In the genomic region with DNA sequence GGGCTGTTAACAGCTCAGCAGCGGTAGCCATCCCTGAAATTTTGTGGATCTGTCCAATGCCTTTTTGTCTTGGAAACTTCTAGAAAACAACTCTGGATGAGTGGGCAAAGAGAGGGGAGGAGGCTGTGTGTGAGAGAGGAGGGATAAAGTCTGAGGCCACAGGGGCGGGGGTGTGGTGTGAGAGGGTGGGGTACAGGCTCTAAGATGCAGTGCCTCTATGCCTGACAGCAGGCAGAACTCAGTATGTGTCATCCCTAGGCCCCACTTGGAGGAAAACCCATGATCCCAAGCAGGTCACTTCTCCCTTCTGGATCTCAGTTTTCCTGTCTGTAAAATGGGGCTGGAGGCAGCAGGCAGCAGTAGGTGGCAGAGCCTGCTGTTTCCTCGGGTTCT, we compare ENCODE assay signal across 11 mouse cellular contexts. TPM values are rescaled to one million over a fixed set of nuclear protein-coding genes. Genes with fewer than 3 reads are reported as not detected.
A peak's percentile ranks its signal among the peaks of the same experiment; 100 is the strongest.
DNase-seq lines count a peak whose midpoint lies in the region; ATAC-seq and TF ChIP-seq lines count a peak whose summit lies in the region.
"Had no signal": no experiment of that assay in that cellular context is flagged by ENCODE, and none has a peak within 500 bp of the region (broad histone marks: within the 10 kb centered on the region; RNA-seq: fewer than 3 reads in every experiment).

No protein-coding gene starts in this region.

- TF ChIP-seq POLR2A in cerebellum, adult 2 months (IDR thresholded peaks at IDR 0.05; ENCODE audit: borderline replicate concordance, insufficient read depth, low read length): no peak

- H3K27me3 ChIP-seq in cerebellum, adult 2 months (ENCODE audit: control insufficient read depth, insufficient read depth, low read length): no peaks in the 10 kb centered on the region
- peaks cover 6% of the 10 kb centered on the region for H3K27me3 ChIP-seq in limb, embryonic 13.5 days
- H3K27me3 ChIP-seq in limb, embryonic 10.5 days (ENCODE audit: low read depth, poor library complexity, severe bottlenecking): peaks cover 29% of the 10 kb centered on the region
- no peaks in the 10 kb centered on the region for H3K27me3 ChIP-seq in intestine, postnatal 0 days (replicated peaks; ENCODE audit: control insufficient read depth, insufficient read depth, low read length)
- H3K27me3 ChIP-seq in neural tube, embryonic 13.5 days: no peaks in the 10 kb centered on the region
- H3K27me3 ChIP-seq: Patski had no signal

- no peaks in the 10 kb centered on the region for H3K9me3 ChIP-seq in limb, embryonic 13.5 days
- H3K9me3 ChIP-seq in limb, embryonic 10.5 days (replicated peaks): no peaks in the 10 kb centered on the region
- no peaks in the 10 kb centered on the region for H3K9me3 ChIP-seq in intestine, postnatal 0 days (ENCODE audit: control insufficient read depth)
- H3K9me3 ChIP-seq in neural tube, embryonic 13.5 days: no peaks in the 10 kb centered on the region

- H3K4me3 ChIP-seq in cerebellum, adult 2 months (replicated peaks; ENCODE audit: insufficient read depth, low read depth, low read length): peak overlapping the region; percentile 7
- H3K4me3 ChIP-seq in limb, embryonic 13.5 days: no peak overlapping the region
- no peak overlapping the region for H3K4me3 ChIP-seq in limb, embryonic 10.5 days
- no peak overlapping the region; the same call in 1 of the 2 replicates for H3K4me3 ChIP-seq in intestine, postnatal 0 days (ENCODE audit: low read depth, low read length)
- H3K4me3 ChIP-seq in neural tube, embryonic 13.5 days: peak overlapping the region; percentile 70; the same call in 1 of the 2 replicates

- H3K4me2 ChIP-seq in limb, embryonic 13.5 days (replicated peaks): peak overlapping the region; percentile 92
- H3K4me2 ChIP-seq in intestine, postnatal 0 days (replicated peaks; ENCODE audit: low read depth): peak overlapping the region; percentile 93
- peak overlapping the region; percentile 92 for H3K4me2 ChIP-seq in neural tube, embryonic 13.5 days

- TF ChIP-seq CTCF in cerebellum, adult 2 months (IDR thresholded peaks at IDR 0.05; ENCODE audit: borderline replicate concordance, insufficient read depth, low read depth, low read length): no peak
- no peak for TF ChIP-seq CTCF in intestine, postnatal 0 days (IDR thresholded peaks at IDR 0.05; ENCODE audit: low read depth)

- peak in 1 of 2 experiments; percentile 23 for DNase-seq in cerebellum, adult 2 months
- no peak for DNase-seq in cerebellum, postnatal 4 days (ENCODE audit: low spot score in 2 of 2)
- DNase-seq in limb, embryonic 10.5 days (ENCODE audit: low spot score): no peak
- no peak for DNase-seq in spleen, adult 18-20 months
- DNase-seq in layer of hippocampus, postnatal 14 days (ENCODE audit: low spot score in 2 of 2): no peak
- DNase-seq: thymus, postnatal 25 days had no signal

- H3K36me3 ChIP-seq in limb, embryonic 13.5 days: peaks cover 9% of the 10 kb centered on the region; the same call in 1 of the 2 replicates
- no peaks in the 10 kb centered on the region for H3K36me3 ChIP-seq in limb, embryonic 10.5 days
- peaks cover 29% of the 10 kb centered on the region for H3K36me3 ChIP-seq in intestine, postnatal 0 days (ENCODE audit: control insufficient read depth, insufficient read depth)
- 0 out of 2 replicates have a peak, but pooled peaks cover 3% of the 10 kb centered on the region for H3K36me3 ChIP-seq in neural tube, embryonic 13.5 days

- 68% methylated on average over 3 of the region's 3 CpGs for WGBS in cerebellum, adult 2 months
- WGBS in limb, embryonic 13.5 days: 90% methylated on average over 3 of the region's 3 CpGs
- WGBS in limb, embryonic 10.5 days: 92% methylated on average over 3 of the region's 3 CpGs
- WGBS in intestine, postnatal 0 days: 63% methylated on average over 3 of the region's 3 CpGs
- 91% methylated on average over 3 of the region's 3 CpGs for WGBS in neural tube, embryonic 13.5 days

- no peak for ATAC-seq in limb, embryonic 13.5 days (ENCODE audit: low FRiP score, low read depth)
- peak; percentile 15 for ATAC-seq in intestine, postnatal 0 days
- no peak for ATAC-seq in neural tube, embryonic 13.5 days (ENCODE audit: low read depth)
- ATAC-seq: Patski had no signal

- no peak overlapping the region for H3K9ac ChIP-seq in limb, embryonic 13.5 days
- H3K9ac ChIP-seq in intestine, postnatal 0 days (ENCODE audit: low read depth, low read length): peak overlapping the region; percentile 40; the same call in 1 of the 2 replicates
- H3K9ac ChIP-seq in neural tube, embryonic 13.5 days: no peak overlapping the region; the same call in 1 of the 2 replicates

- H3K4me1 ChIP-seq in cerebellum, adult 2 months (ENCODE audit: control insufficient read depth, insufficient read depth, low read length): peaks cover 46% of the 10 kb centered on the region
- peaks cover 65% of the 10 kb centered on the region for H3K4me1 ChIP-seq in limb, embryonic 13.5 days
- peaks cover 47% of the 10 kb centered on the region for H3K4me1 ChIP-seq in limb, embryonic 10.5 days
- H3K4me1 ChIP-seq in intestine, postnatal 0 days (replicated peaks; ENCODE audit: control insufficient read depth, insufficient read depth, low read length): peaks cover 26% of the 10 kb centered on the region
- H3K4me1 ChIP-seq in neural tube, embryonic 13.5 days (replicated peaks): peaks cover 86% of the 10 kb centered on the region

- peak overlapping the region; percentile 14 for H3K27ac ChIP-seq in cerebellum, adult 2 months (ENCODE audit: insufficient read depth, low read length)
- peak overlapping the region; percentile 52; the same call in 1 of the 2 replicates for H3K27ac ChIP-seq in limb, embryonic 13.5 days
- no peak overlapping the region for H3K27ac ChIP-seq in limb, embryonic 10.5 days
- peak overlapping the region; percentile 93 for H3K27ac ChIP-seq in intestine, postnatal 0 days (ENCODE audit: low read depth, low read length)
- peak overlapping the region; percentile 78 for H3K27ac ChIP-seq in neural tube, embryonic 13.5 days (replicated peaks)

RNA-seq across cellular contexts. Expression of a gene that starts 3.4 kb away (rescaled TPM):
- polyA plus RNA-seq in cerebellum, adult 2 months (2012; rRNA removed): 141 and 152 TPM in 2 replicates
- polyA plus RNA-seq in limb, embryonic 13.5 days (2015; fragmentation: Nextera tagmentation; extraction: Ambion mirVana): 56.9 and 58.7 TPM in 2 replicates
- polyA plus RNA-seq in limb, embryonic 10.5 days (2016; fragmentation: Nextera tagmentation; extraction: Ambion mirVana): 33.7 and 35.1 TPM in 2 replicates
- 173 and 181 TPM in 2 replicates for polyA plus RNA-seq in intestine, postnatal 0 days (2015; fragmentation: Nextera tagmentation; extraction: Ambion mirVana)
- 65.7 and 67.1 TPM in 2 replicates for polyA plus RNA-seq in neural tube, embryonic 13.5 days (2015; fragmentation: Nextera tagmentation; extraction: Ambion mirVana)
- 10 to 100 TPM; 55.2 to 60.4 TPM for total RNA-seq in layer of hippocampus, postnatal 14 days (2021)

RNA-seq across cellular contexts. Expression of a gene that starts 25.2 kb away (rescaled TPM):
- not detected in 2 replicates for polyA plus RNA-seq in cerebellum, adult 2 months (2012; rRNA removed)
- not detected in 2 replicates for polyA plus RNA-seq in limb, embryonic 13.5 days (2015; fragmentation: Nextera tagmentation; extraction: Ambion mirVana)
- polyA plus RNA-seq in limb, embryonic 10.5 days (2016; fragmentation: Nextera tagmentation; extraction: Ambion mirVana): not detected in 2 replicates
- not detected in 2 replicates for polyA plus RNA-seq in intestine, postnatal 0 days (2015; fragmentation: Nextera tagmentation; extraction: Ambion mirVana)
- not detected in 2 replicates for polyA plus RNA-seq in neural tube, embryonic 13.5 days (2015; fragmentation: Nextera tagmentation; extraction: Ambion mirVana)
- not detected for total RNA-seq in layer of hippocampus, postnatal 14 days (2021)
- total RNA-seq: left cerebral cortex, postnatal 36 days had no signal
- polyA plus RNA-seq: Patski had no signal

RNA-seq across cellular contexts. Expression of a gene that starts 45.4 kb away (rescaled TPM):
- polyA plus RNA-seq in cerebellum, adult 2 months (2012; rRNA removed): 0.13 and 0.16 TPM in 2 replicates
- 0.20 TPM in 1 of 2 replicates, not detected in the other for polyA plus RNA-seq in limb, embryonic 13.5 days (2015; fragmentation: Nextera tagmentation; extraction: Ambion mirVana)
- polyA plus RNA-seq in limb, embryonic 10.5 days (2016; fragmentation: Nextera tagmentation; extraction: Ambion mirVana): not detected in 2 replicates
- polyA plus RNA-seq in intestine, postnatal 0 days (2015; fragmentation: Nextera tagmentation; extraction: Ambion mirVana): 35.6 and 65.3 TPM in 2 replicates
- polyA plus RNA-seq in neural tube, embryonic 13.5 days (2015; fragmentation: Nextera tagmentation; extraction: Ambion mirVana): not detected in 2 replicates
- not detected for total RNA-seq in layer of hippocampus, postnatal 14 days (2021)
- total RNA-seq: left cerebral cortex, postnatal 36 days had no signal
- polyA plus RNA-seq: Patski had no signal

Comparison
In these comparisons a context has a peak if more than half of its experiments do, and no peak if none do; other contexts are left out.
1. H3K4me3 ChIP-seq: peak in cerebellum, adult 2 months (single experiment) and neural tube, embryonic 13.5 days (single experiment); none in limb, embryonic 13.5 days (single experiment), limb, embryonic 10.5 days (single experiment) and intestine, postnatal 0 days (single experiment).
2. RNA of a gene that starts 45.4 kb away (polyA plus RNA-seq): 35.6 to 65.3 TPM in intestine, postnatal 0 days; 0.13 to 0.16 TPM in cerebellum, adult 2 months, 0.20 TPM in limb, embryonic 13.5 days, not detected in limb, embryonic 10.5 days and not detected in neural tube, embryonic 13.5 days; every median in the first group is over 10 times any median in the second.
3. Peak in every context shown above with its lines, with median percentiles within 50 percentile points of each other: H3K4me2 ChIP-seq.